Mouse (Mus musculus) bone marrow, adult 2 months (tissue): ENCODE measurements at regions not wholly inside any gene's neighbourhood (a gene's known extent, or its start where the extent isn't known, plus 50 kb on each side); places are given as distances from the start of the nearest gene placed in this dataset.

Experiments
- CTCF ChIP-seq: fragments of 200-500 bp; IDR thresholded peaks from 2 replicates; pipeline ENCODE4 v1.5.1; 2011; ENCODE audit warnings: low read length, control low read depth; ENCODE audit not compliant: control insufficient read depth, insufficient read depth
- POLR2A ChIP-seq: fragments of 200-500 bp; IDR thresholded peaks from 2 replicates; pipeline ENCODE4 v1.6.1; 2011; ENCODE audit warnings: low read depth, mild to moderate bottlenecking, control low read depth, low read length, borderline replicate concordance; ENCODE audit not compliant: control insufficient read depth

- no peak for TF ChIP-seq POLR2A
- no peak for TF ChIP-seq CTCF
Observed at GRCm38 (mm10) chr11:31593604-31594003, 78.1 kb downstream of the Bod1 start.
